Mouse (Mus musculus): ENCODE results near the gene Bbip1. TPM values are rescaled to one million over a fixed set of nuclear protein-coding genes. Genes with fewer than 3 reads are reported as not detected.

Gene Bbip1
- polyA plus RNA-seq (2012; ENCODE audit: insufficient read depth, low replicate concordance) = 5.1 TPM in 1 of 2 replicates, not detected in the other

GRCm38 (mm10) chr19:53943802-53944785, at the start of gene Bbip1, which contains the start of gene Shoc2:
Bbip1 (minus strand) TSS chr19:53944627.
Shoc2 (plus strand) TSS chr19:53944306.
- H3K4me1 ChIP-seq = peaks cover 52% of the 10 kb centered on the region
- TF ChIP-seq GATA1 (IDR thresholded peaks at IDR 0.05; ENCODE audit: borderline replicate concordance, low read length) (no peak), FLI1 (IDR thresholded peaks at IDR 0.05; ENCODE audit: low read length) (peak; percentile 77)
- H3K9me3 ChIP-seq = no peaks in the 10 kb centered on the region
- no peaks in the 10 kb centered on the region for H3K27me3 ChIP-seq (replicated peaks)
- H3K4me3 ChIP-seq (replicated peaks) = peak within 1 kb of the TSS; percentile 98
- peaks cover 29% of the 10 kb centered on the region for H3K36me3 ChIP-seq (replicated peaks; ENCODE audit: low read length)

- Histone ChIP-seq H3K36me3 (replicated peaks; ENCODE audit: low read length) (peaks cover 27% of the 10 kb centered on the region), H3K9me3 (no peaks in the 10 kb centered on the region), H3K4me3 (replicated peaks) (no peak overlapping the region), H3K4me1 (peaks cover 15% of the 10 kb centered on the region; the same call in 1 of the 2 replicates), H3K27me3 (replicated peaks) (no peaks in the 10 kb centered on the region)
- no peak for TF ChIP-seq GATA1 (IDR thresholded peaks at IDR 0.05; ENCODE audit: borderline replicate concordance, low read length)
- TF ChIP-seq FLI1 (IDR thresholded peaks at IDR 0.05; ENCODE audit: low read length) = no peak
These were observed 49.4 kb upstream of the Bbip1 start for GRCm38 (mm10) chr19:53993860-53994259.

GRCm38 (mm10) chr19:53990538-53990937, 46.1 kb upstream of the Bbip1 start:
- TF ChIP-seq FLI1 (IDR thresholded peaks at IDR 0.05; ENCODE audit: low read length) = no peak
- H3K4me1 ChIP-seq = peaks cover 26% of the 10 kb centered on the region
- H3K27me3 ChIP-seq (replicated peaks) = no peaks in the 10 kb centered on the region
- no peaks in the 10 kb centered on the region for H3K9me3 ChIP-seq
- H3K4me3 ChIP-seq (replicated peaks) = no peak overlapping the region
- peaks cover 36% of the 10 kb centered on the region for H3K36me3 ChIP-seq (replicated peaks; ENCODE audit: low read length)

GRCm38 (mm10) chr19:53984628-53985027, 40.2 kb upstream of the Bbip1 start:
- TF ChIP-seq FLI1 (IDR thresholded peaks at IDR 0.05; ENCODE audit: low read length) (no peak), GATA1 (IDR thresholded peaks at IDR 0.05; ENCODE audit: borderline replicate concordance, low read length) (no peak)
- peaks cover 31% of the 10 kb centered on the region for H3K4me1 ChIP-seq
- H3K27me3 ChIP-seq (replicated peaks) = no peaks in the 10 kb centered on the region
- no peaks in the 10 kb centered on the region for H3K9me3 ChIP-seq
- H3K36me3 ChIP-seq (replicated peaks; ENCODE audit: low read length) = peaks cover 20% of the 10 kb centered on the region
- no peak overlapping the region for H3K4me3 ChIP-seq (replicated peaks)

GRCm38 (mm10) chr19:53983336-53983735, 38.9 kb upstream of the Bbip1 start:
- H3K9me3 ChIP-seq = no peaks in the 10 kb centered on the region
- H3K4me1 ChIP-seq = peaks cover 41% of the 10 kb centered on the region
- no peaks in the 10 kb centered on the region for H3K27me3 ChIP-seq (replicated peaks)
- H3K4me3 ChIP-seq (replicated peaks) = no peak overlapping the region
- TF ChIP-seq FLI1 (IDR thresholded peaks at IDR 0.05; ENCODE audit: low read length) (no peak), GATA1 (IDR thresholded peaks at IDR 0.05; ENCODE audit: borderline replicate concordance, low read length) (no peak)
- peaks cover 16% of the 10 kb centered on the region for H3K36me3 ChIP-seq (replicated peaks; ENCODE audit: low read length)

- TF ChIP-seq FLI1 (IDR thresholded peaks at IDR 0.05; ENCODE audit: low read length) (no peak), GATA1 (IDR thresholded peaks at IDR 0.05; ENCODE audit: borderline replicate concordance, low read length) (no peak)
- Histone ChIP-seq H3K9me3 (no peaks in the 10 kb centered on the region), H3K27me3 (replicated peaks) (no peaks in the 10 kb centered on the region), H3K4me3 (replicated peaks) (peak overlapping the region; percentile 67), H3K4me1 (peaks cover 39% of the 10 kb centered on the region), H3K36me3 (replicated peaks; ENCODE audit: low read length) (peaks cover 9% of the 10 kb centered on the region)
These were observed 37.6 kb upstream of the Bbip1 start for GRCm38 (mm10) chr19:53982041-53982440.

GRCm38 (mm10) chr19:53973656-53974055, 29.2 kb upstream of the Bbip1 start:
- H3K4me3 ChIP-seq (replicated peaks) = no peak overlapping the region
- TF ChIP-seq FLI1 (IDR thresholded peaks at IDR 0.05; ENCODE audit: low read length) = no peak
- TF ChIP-seq GATA1 (IDR thresholded peaks at IDR 0.05; ENCODE audit: borderline replicate concordance, low read length) = no peak
- peaks cover 57% of the 10 kb centered on the region for H3K4me1 ChIP-seq
- H3K9me3 ChIP-seq = no peaks in the 10 kb centered on the region
- peaks cover 23% of the 10 kb centered on the region for H3K36me3 ChIP-seq (replicated peaks; ENCODE audit: low read length)
- H3K27me3 ChIP-seq (replicated peaks) = no peaks in the 10 kb centered on the region

GRCm38 (mm10) chr19:53971938-53972337, 27.5 kb upstream of the Bbip1 start:
- no peaks in the 10 kb centered on the region for H3K9me3 ChIP-seq
- H3K36me3 ChIP-seq (replicated peaks; ENCODE audit: low read length) = peaks cover 16% of the 10 kb centered on the region
- H3K4me1 ChIP-seq = peaks cover 53% of the 10 kb centered on the region
- H3K27me3 ChIP-seq (replicated peaks) = no peaks in the 10 kb centered on the region
- peak overlapping the region; percentile 88 for H3K4me3 ChIP-seq (replicated peaks)
- TF ChIP-seq FLI1 (IDR thresholded peaks at IDR 0.05; ENCODE audit: low read length) = no peak
- TF ChIP-seq GATA1 (IDR thresholded peaks at IDR 0.05; ENCODE audit: borderline replicate concordance, low read length) = no peak; the same call in 2 of the 3 replicates

- no peak for TF ChIP-seq GATA1 (IDR thresholded peaks at IDR 0.05; ENCODE audit: borderline replicate concordance, low read length)
- Histone ChIP-seq H3K4me3 (replicated peaks) (no peak overlapping the region), H3K4me1 (peaks cover 46% of the 10 kb centered on the region), H3K36me3 (replicated peaks; ENCODE audit: low read length) (peaks cover 5% of the 10 kb centered on the region), H3K9me3 (no peaks in the 10 kb centered on the region), H3K27me3 (replicated peaks) (no peaks in the 10 kb centered on the region)
These were observed 24.8 kb upstream of the Bbip1 start for GRCm38 (mm10) chr19:53969226-53969625.
